Mouse (Mus musculus) ovary, postnatal 36 days (tissue): Measurements from ENCODE around the gene Card10.
"Not testable (repeated sequence)": the region's sequence is repeated elsewhere in the genome, so short reads cannot be mapped to it uniquely, and the experiment has no call there.

ENCODE experiments used
- DNase-seq: peaks from one replicate; pipeline ENCODE4 v3.0.0; 2022; ENCODE audit warnings: low spot score, mixed read lengths

Card10 gene

GRCm38 (mm10) chr15:78802776-78803391, at the start of gene Card10:
Gene Card10 (minus strand): TSS chr15:78803042.
- DNase-seq: peak; percentile 61

- peak; percentile 88 for DNase-seq
These were observed 48.8 kb upstream of the Card10 start for GRCm38 (mm10) chr15:78851505-78852153.

GRCm38 (mm10) chr15:78850944-78851343, 48.1 kb upstream of the Card10 start:
- DNase-seq: no peak

- DNase-seq: no peak
These were observed 47.4 kb upstream of the Card10 start for GRCm38 (mm10) chr15:78850059-78850824.

GRCm38 (mm10) chr15:78849485-78849884, 46.6 kb upstream of the Card10 start:
- no peak for DNase-seq

GRCm38 (mm10) chr15:78848467-78848866, 45.6 kb upstream of the Card10 start:
- DNase-seq: peak; percentile 77

GRCm38 (mm10) chr15:78846805-78847204, 44.0 kb upstream of the Card10 start:
- not testable (repeated sequence) for DNase-seq

GRCm38 (mm10) chr15:78846352-78846751, 43.5 kb upstream of the Card10 start:
- DNase-seq: no peak

GRCm38 (mm10) chr15:78845867-78846266, 43.0 kb upstream of the Card10 start:
- DNase-seq: peak; percentile 52

- DNase-seq: no peak
These were observed 42.5 kb upstream of the Card10 start for GRCm38 (mm10) chr15:78845321-78845720.

GRCm38 (mm10) chr15:78844791-78845190, 41.9 kb upstream of the Card10 start:
- peak; percentile 35 for DNase-seq

- DNase-seq: peak; percentile 29
These were observed 41.0 kb upstream of the Card10 start for GRCm38 (mm10) chr15:78843581-78844469.

GRCm38 (mm10) chr15:78842371-78843163, 39.7 kb upstream of the Card10 start, which contains the start of gene Cdc42ep1:
Gene Cdc42ep1 (plus strand): TSS chr15:78842624.
- DNase-seq: peak; percentile 80

GRCm38 (mm10) chr15:78841161-78841790, 38.4 kb upstream of the Card10 start:
- no peak for DNase-seq

GRCm38 (mm10) chr15:78840751-78841150, 37.9 kb upstream of the Card10 start:
- no peak for DNase-seq

GRCm38 (mm10) chr15:78840241-78840640, 37.4 kb upstream of the Card10 start:
- peak; percentile 16 for DNase-seq

- DNase-seq: no peak
These were observed 36.9 kb upstream of the Card10 start for GRCm38 (mm10) chr15:78839744-78840143.

- DNase-seq: peak; percentile 26
These were observed 33.3 kb upstream of the Card10 start for GRCm38 (mm10) chr15:78836086-78836621.

GRCm38 (mm10) chr15:78835200-78836085, 32.6 kb upstream of the Card10 start:
- peak; percentile 29 for DNase-seq
